Mouse (Mus musculus) layer of hippocampus, postnatal 25 days (tissue): ENCODE data around the gene Catspere2. TPM values are rescaled to one million over a fixed set of nuclear protein-coding genes. Genes with fewer than 3 reads are reported as not detected.

Experiments
- DNase-seq, 2 experiments: peaks; one replicate each; pipeline ENCODE4 v3.0.0; 2022; ENCODE audit warnings: mixed read lengths in 2 of 2, low spot score in 1 of 2; ENCODE audit errors: extremely low spot score in 1 of 2
- total RNA-seq, 2 experiments: library from RNA; stranded (reverse); gene quantifications; 2 replicates each; pipeline ENCODE4 v1.2.3; 2021

Catspere2 gene
- total RNA-seq, 2 experiments from 2014 or later: 4.1 to 4.2 TPM

DNA sequence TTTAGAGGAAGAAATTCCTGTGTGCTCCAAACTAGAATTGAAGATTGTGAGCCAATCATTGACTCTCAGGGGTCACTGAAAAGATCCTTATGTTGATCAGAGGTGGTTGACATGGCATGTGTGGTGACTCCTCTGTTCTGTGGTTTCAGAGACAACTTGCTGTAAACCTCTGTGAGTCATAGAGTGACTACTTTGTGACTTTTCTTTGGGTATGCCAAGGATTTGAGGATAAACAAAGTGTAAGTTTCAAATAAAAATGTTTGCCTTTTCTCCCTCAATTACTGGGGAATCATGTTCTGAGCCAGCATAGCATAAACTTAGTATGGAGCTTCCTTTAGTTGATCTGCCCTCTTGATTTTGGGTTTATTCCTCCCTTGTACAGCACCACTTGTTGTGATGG, 235.1 kb downstream of the Catspere2 start:
- DNase-seq: no peak

DNA sequence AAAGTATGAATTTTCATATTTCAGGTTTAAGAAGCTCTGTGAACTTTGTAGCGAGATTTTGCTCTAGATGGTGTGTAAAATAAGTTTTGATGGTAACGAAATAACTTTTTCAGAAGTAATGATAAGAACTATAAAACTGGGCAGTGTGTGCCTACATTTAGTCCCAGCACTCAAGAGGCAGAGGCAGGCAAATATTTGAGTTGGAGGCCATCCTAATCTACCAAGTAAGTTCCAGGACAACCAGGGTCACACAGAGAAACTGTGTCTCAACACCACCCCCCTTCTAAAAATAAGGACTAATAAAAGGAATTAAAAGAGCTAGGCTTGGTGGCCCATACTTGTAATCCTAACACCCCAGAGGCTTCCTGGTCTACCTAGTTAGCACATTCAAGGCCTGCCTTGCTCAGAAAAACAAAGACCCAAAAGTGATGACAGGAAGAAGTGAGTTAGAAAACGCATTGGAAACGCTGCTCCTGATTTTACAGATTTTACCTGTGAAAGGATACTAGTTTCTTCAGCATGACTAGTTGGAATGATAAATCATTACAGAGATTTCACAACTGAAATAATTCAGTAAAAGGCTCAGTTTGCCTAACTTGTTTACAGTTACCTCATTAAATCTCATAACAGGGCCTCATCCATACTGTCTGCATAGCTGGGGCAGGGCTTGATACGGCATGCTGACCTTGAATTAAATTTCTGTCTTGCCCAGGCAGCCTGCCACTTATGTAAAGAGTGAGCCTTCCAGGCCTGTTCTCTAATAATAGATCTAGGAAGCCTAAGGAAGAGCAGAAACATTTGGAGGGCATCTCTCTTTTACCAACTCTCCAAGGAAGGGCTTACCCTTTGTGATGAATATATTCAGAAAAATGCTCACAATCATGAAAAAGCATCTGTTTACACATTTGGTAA, 236.2 kb downstream of the Catspere2 start:
- no peak for DNase-seq

Other genes starting within 250 kb of the Catspere2 start
- gene Adss, start 186.9 kb upstream of the Catspere2 start, total RNA-seq: 10 to 100 TPM; 68.6 to 69.1 TPM
- 10 to 100 TPM; 19.9 to 20.7 TPM for gene Desi2, start 204.0 kb downstream of the Catspere2 start, total RNA-seq